Mouse (Mus musculus) spleen, postnatal 36 days (tissue): ENCODE results near the gene Dcaf10.
"Not testable (repeated sequence)": the region's sequence is repeated elsewhere in the genome, so short reads cannot be mapped to it uniquely, and the experiment has no call there.

ENCODE experiments used
- DNase-seq, 2 experiments: peaks; one replicate each; pipeline ENCODE4 v3.0.0; 2022; ENCODE audit warnings: low spot score in 2 of 2, mixed read lengths in 1 of 2

Gene Dcaf10

DNA sequence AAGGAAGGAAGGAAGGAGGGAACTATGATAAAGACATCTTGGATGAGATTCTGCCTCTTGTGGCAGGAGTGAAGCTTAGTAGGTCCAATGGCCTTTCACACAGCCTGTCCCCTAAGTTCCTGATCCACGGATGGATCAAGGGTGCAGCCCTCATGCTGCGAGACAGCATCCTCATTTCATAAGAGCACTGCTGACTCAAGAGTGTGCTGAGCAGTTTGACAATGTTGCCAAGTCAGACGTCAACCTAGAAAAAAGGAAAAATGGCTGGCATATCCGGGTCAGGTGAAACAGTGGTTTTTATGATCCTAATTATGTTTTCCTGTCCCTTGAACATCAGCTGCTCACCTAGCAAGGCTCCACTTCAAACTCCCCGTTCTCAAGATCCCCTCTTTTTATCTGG is 51.8 kb downstream of the Dcaf10 start:
- DNase-seq, result no peak

DNA sequence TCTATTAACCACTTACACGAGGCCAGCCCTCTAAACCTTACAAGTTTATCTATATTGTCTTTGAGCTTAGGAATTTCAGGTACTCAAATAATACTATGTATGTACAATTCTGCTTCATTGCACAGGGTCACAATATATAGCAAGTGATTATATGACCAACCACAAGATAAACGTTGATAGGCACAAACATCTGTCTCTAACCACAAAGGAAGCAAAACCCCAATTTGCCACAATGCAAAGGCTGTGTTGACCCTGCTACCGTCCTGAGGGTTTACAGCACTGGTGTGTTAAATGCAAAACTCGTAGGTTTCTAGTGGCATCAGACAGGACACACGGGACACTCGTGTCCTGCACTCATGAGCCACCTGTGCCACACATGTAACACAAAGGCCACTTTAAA is 54.3 kb downstream of the Dcaf10 start:
- DNase-seq, result peak; percentile 27 to 36

DNA sequence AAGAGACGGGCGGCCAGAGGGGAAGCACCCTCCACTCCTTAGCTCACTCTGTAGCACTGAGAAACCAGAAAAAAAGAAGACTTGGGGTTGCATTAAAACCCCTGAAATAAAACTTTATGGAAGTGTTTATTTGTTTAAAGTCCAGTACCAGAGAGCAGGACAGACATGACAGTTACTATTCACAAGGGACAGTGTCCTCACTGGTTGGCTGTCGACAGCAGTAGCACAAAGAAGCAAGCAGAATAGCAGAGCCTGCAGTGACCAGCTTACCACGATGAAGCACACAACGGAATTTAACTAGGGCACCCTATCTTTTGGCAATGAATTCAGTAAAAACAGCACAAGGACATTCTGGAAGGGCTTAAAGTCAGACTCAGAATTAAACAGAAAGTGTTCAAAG is 56.4 kb downstream of the Dcaf10 start:
- not testable (repeated sequence) for DNase-seq

DNA sequence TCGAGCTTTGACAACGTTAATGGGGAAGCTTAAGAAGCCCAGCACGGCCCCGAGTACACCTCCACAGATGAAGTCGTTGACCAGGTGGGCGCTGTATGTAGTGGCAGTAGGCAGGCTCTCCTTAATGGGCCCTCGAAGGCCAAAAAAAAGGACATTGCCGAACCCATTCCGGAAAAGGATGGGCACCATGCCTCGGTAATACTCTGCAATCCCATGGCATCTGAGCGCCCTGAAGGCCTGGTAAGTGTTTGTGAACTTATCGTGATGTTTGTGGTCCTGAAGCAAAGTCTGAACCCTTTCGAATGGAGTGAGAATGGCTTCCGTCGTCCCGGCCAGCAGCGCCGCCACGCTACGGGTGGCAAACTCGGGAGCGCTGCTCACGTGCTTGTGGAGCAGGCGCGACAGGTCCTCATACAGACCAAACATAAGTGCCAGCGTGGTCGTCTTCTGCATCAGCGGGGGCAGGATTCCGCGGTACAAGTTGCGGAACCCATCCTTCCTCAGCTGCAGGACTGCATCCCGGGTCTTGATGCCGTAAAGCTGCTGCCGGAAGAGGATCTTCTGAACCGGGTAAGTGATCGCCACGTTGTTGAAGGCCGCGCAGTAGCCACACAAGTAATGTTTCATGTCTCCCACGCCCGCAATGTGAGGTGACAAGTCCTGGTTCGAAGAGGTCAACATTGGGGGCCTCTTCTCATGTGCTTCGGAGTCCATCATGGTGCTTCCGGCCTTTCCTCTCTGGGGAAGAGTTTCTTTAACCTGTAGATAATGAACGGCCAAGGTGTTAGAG is 57.7 kb downstream of the Dcaf10 start:
- no peak for DNase-seq

DNA sequence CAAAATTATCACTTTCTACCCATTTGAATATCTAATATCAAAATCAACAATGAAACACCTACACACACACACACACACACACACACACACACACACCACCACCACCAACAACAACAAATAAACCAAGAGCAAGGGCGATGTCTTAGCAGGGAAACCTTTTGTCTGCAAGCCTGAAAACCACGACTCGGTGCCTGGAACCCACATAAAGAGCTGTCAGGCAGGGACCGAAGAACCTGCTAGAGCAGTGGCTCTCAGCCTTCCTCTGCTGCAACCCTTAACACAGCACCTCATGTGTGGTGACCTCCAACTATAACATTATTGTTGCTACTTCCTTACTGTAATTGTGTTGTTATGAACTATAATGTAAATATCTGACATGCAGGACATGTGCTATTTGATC is 60.4 kb downstream of the Dcaf10 start:
- DNase-seq, result no peak

DNA sequence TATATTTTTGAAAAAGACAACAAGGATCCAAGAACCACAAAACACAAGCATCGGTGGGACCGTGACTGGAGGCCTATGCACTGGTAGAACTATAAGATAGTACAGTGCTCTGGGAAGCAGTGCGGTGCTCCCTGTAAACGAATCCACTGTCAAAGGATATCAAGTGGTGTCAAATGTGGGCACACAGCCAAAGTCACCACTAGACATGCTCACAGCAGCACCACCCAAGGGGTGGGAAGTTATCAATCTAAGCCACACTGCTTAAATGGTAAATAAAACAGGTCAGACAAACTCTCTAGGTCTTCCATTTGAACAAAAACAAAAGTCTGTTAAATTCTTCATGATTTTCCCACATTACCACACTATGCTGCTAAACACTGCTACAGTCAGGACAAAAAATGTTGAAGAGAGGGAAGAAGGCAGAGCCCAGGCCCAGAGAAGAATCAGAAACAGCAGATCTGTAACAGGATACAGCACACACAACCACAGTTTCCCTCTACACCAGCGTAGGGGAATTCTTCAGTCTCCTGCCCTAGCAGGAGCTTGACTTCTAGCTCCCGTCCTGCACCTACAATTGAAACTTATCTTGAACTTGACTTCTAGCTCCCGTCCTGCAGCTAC is 61.1 kb downstream of the Dcaf10 start:
- DNase-seq, result peak; percentile 67 to 85

DNA sequence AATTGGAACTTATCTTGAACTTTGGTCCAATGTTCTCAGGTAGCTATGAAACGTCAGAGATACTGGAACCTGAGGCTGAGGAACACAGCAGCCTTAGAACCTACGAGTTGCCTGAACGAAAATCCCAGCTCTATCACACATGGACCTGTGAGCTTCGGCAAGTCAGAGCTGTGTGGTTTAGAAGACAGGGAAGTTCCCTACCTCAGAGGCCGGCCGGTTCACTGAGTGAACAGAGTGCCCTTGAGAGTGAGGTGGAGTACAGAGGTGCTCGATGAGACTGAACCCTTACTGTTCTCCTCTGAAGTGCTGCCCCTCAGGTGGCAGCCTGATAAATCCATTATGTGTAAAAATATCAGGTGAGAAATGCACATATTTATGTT is 61.6 kb downstream of the Dcaf10 start:
- DNase-seq, result no peak

DNA sequence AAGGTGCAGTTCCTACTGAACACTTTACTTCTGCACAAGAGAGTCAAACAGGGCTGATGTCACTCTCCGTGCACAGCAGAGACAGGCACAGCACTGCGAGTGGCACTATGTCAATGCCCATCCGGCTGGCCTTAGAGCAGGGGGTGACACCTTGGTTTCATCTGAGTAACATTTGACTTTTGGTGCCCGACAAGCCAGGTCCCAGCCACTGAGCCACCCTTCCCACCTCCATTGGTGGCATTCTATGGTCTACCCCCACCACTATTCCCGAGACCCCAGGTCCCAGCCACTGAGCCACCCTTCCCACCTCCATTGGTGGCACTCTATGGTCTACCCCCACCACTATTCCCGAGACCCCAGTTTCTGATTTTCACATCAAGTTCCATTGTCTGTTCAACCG is 62.2 kb downstream of the Dcaf10 start:
- no peak for DNase-seq

DNA sequence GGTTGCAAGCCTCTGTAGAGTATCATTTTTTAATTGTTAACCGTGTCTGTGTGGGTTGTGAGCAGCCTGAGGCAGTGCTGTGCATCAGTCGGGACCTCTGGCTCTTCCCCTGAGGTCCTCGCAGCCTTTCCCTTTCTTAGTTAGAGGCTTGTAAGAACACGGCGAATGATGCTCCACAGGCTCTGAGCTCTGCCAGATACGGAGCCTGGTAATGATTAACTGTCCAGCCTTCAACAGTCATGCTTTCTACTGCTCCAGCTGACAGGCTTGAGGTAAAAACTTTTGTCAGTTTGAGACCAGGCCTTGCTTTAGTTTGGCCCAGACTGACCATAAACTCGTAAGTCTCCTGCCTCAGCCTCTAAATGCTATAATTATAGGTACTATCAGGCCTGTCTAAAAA is 63.4 kb downstream of the Dcaf10 start:
- no peak for DNase-seq

DNA sequence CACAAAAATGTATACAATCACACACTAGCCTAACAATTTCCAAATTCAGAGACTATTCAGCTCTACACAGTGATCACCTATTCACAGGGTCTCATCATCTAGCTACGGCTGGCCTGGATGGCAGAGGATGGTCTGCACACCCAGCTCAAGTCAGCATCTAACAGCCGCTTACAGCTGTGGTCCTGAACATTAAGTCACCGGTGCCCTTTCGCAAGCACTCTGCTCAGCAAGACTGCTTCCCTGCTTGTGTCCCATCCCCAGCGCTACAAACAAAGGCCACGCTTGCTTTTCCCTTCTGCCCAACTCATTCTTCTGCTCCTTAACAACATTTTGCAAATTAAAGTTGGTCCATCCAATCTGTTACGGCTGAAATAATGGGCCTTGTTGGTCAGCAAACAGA is 64.5 kb downstream of the Dcaf10 start:
- DNase-seq, result no peak

DNA sequence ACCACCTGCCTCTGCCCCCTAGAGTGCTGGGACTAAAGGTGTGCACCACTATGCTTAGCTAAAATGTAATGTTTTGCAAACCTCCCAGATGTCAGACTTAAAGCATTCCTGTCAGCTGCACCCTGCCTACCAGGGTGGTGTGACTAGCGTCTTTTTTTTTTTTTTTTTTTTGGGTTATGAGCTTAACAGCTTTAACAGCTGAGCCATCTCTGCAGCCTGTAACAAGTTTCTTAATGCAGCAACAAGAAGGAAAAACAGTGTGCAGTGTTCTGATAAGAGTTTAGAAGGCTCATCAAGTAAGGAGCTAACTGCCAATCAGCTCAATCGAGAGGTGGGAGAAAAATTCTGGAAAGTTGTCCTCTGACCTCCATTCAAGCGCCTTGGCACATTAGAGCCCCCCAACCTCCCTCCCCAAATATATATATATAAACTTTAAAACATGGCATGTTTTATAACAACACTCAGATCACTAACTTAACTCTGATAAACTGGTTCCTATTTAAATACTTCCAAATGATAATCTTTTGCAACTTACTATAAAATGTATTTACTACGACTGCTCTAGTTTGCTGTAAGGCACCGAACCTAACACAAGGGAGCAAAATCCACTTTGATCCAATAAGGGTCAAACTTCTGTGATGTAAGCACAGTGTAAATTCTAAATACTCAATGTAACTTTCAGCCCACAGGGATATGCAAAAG is 65.3 kb downstream of the Dcaf10 start:
- peak in 1 of 2 experiments; percentile 38 for DNase-seq

DNA sequence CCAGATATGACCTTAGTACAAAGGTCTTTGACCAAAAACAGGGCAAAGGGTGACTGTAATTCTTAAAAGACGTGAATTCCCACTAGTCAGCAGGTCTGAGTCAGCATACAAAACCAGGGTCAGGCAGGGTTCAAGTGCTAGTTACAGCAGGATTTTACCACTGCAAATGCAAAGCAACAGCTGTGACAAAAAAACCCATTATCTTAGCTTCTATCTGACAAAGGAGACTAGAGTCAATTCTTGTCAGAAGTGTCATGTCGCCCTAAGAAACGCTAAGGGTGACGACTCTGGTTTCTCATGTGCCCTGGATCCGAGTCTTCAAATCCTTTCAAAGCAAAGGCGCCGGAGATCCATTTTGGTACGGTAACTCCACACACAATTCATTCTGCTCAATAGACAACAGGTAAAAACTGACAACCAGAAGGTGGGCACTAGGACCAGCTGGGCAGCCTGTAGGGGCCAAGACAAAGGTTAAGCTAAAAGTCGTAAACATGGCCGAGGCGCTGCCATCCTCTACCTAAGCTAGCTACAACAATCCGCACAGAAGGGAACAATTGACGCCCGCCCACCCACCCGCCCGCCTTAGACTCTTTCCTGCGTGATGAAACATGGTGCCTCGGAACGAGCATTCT is 65.9 kb downstream of the Dcaf10 start:
- DNase-seq, result peak in 1 of 2 experiments; percentile 43

DNA sequence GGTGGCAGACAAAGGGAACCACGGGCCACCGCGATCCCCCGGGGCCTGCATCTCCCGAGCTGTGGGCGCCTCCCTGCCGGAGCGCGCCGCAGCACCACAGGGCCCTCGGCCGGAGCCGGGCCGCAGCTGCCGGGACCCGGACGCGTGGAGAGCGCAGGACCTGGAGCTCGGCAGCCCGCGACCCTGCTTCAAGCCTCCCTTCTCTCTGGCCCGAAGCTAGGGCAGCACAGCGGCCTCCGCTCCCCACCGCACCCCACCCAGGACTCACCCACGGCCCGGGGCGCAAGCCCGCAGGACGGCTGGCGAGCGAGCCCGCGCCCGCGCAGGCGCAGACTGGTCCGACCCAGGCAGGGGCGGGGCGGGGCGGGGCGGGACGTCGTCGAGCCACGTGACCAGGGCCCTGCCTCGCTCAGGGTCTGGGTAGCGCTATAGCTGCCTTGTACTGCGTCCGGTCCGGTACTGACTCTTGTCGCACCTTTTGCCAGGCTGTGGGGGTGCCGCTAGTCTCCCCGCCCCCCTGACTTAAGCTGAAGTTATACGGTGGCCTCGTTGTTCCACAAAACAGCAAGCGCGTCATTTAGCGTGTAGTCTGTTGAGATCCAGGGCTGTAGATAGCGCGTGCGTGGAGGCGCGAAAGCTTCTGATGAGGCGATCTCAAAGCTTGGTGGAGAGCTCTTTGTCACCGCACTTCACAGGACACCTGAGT is 66.7 kb downstream of the Dcaf10 start, which contains the start of gene Slc25a51:
Slc25a51 (minus strand) TSS at position 340 of the 706 bp plus-strand sequence.
- peak; percentile 91 for DNase-seq

DNA sequence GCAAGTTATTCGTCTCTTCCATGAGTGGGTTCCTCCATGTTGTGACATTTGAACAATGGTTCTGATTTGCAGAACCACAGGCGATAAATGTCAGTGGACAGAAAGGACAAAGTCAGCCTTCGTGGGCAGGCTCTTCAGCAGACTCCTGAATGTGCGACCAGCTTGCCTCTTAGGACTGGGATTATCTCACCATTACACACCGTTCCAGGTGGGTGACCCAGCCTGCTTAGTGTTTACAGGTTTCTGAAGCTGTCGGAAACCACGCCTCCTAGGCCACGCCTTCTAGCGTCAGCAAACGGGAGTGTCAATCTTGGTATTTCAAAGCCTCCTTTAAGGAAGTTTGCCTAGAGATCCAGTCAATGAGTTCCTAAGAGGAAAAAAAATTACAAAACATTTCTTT is 67.4 kb downstream of the Dcaf10 start:
- peak; percentile 87 to 93 for DNase-seq

DNA sequence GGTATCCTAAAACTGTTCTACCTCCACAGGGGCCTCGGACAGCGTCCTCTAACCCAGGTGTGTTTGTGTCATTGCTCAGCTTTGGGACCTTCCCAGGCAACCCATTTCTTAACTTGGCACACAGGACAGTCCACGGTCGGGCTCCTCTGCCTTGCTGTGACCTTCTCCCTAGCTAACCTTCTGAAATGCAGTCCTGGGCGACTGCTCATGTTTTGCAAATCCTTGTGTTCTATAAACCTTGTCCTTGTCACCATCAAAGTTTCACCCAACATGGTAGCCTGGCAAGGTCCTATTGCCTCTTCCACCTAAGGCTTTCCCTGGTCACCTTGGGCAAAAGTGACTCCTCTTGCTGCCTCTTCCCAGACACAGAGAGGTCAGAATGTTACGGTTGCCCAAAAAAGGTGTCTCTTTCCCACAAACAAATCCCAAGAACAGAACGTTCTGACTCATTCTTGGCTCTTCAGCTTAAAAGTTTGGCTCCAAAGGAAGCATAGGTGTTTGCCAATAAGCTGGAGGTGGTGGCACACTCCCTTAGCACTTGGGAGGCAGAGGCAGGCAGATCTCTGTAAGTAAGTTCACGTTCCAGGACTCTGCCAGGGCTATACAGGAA is 69.4 kb downstream of the Dcaf10 start:
- no peak for DNase-seq

DNA sequence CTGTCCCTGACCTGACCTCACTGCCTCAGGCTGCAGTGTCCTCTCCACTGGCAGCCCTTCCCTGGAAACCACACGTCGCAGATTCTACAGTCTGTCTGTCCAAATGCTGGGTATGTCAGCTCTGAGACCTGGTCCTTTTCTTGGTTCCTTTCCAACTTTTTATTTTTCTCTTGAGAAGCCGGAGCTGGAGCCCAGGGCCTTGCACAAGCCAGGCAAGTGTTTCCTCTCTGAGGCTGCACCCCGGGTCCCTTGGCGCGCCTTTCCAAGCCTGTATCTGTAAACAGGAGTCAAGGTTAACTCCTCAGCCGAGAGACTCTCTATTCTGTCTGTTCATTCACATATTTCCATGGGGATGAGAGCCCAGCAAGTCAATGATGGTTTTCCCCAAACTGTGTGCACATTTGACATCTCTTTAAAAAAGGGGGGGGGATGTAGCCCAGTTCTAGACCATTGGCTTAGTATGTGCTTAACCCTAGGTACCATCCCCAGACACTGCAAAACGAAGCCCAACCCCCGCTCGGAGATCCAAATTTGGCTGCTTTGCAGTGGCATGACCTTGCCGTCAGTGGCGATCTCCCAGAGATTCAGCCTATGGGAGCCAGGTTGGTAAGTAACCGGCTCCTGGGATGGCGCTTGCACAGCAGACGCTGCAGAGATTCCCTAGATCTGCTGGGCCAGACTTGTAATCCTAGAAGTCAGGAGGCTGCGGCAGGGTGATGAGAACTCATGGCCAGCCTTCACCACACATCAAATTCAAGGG is 70.7 kb downstream of the Dcaf10 start:
- no peak for DNase-seq

DNA sequence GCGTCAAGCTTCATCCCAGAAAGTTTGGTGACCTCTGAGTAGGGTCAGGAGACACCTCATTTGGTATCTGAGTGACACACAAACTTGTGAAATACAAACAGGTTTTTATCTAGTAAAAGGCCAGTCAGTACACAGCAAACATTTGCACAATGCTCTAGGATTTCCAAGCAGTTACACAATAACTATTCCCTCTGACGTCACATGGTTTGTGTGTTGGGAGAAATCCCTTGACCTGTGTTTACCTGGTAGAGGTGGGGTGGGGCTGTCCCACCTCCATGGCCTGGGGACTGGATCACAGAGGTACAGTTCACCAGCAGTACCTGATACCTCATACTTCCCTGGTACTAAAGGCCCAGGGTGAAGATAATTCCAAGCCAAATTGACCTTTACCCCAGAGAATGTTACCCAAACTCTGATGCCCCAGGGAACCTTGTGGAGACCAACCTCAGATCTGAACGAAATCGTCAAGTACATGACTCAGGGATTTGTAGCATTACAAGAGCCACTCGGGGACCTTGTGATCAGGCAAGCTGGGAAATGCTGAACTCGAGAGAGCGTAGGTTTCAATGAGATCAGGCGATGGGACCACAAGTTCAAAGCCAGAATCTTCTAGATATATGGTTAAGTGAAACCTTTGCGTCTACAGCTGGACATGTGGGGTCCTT is 71.9 kb downstream of the Dcaf10 start:
- DNase-seq, result no peak

DNA sequence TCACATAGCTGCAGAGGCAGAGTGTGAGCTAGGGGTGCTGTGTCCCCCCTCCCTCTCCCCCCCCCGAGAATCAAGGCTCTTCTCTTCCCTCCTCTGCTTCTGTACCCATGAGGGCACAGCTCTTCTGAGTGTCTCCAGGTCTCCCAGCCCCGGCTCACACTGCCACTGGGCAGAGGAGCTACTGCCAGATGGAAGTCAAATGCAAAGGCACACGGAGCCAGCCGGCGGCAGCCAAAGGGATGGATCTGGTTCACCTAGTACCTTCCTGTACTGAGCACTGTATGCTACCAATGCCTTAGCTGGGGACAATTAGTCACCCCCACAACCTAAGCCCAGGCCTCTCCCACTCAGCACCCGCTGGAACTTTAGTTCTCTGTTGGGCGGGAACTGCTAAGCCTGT is 74.4 kb downstream of the Dcaf10 start:
- no peak for DNase-seq

DNA sequence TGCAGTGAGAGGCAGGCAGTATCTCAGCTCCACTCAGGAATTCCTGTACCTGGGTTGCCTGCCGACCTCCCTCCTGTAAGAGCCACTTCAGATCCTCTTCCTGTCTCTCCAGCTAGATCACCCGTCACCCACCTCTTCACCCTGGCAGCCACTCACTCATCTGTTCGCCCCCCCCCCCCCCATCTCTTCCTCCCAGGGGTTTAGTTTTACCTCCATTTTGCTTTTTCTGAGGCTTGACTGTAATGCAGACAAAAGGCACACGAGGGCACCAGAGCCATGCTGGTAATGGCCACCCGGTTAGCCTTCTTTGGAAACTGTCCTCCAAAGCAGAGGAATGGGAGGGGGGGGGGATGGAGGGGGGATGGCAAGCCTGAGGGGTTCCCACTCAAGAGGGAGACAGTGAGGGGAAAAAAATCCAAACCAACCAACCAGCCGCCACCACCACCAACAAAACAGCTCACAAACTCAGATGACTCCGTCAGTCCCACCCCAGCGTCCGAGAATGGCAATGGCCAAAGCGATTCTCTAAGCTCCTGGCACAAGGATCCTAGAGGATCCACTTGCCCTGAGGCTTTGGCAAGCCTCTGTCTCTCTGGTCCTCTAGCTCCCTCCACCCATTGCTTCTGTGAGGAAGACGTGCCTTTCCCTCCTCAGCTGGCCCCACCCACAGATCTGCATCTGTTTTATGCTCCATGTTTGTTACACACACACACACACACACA is 76.5 kb downstream of the Dcaf10 start:
- peak; percentile 32 to 44 for DNase-seq
